Mouse (Mus musculus): Measurements from ENCODE around the gene Hrct1.

Gene Hrct1

GRCm38 (mm10) chr4:43726995-43727394 lies at the start of gene Hrct1:
TSS of gene Hrct1 (plus strand) at chr4:43727188.
- no peak for DNase-seq (ENCODE audit: low spot score in 2 of 2)

DNA sequence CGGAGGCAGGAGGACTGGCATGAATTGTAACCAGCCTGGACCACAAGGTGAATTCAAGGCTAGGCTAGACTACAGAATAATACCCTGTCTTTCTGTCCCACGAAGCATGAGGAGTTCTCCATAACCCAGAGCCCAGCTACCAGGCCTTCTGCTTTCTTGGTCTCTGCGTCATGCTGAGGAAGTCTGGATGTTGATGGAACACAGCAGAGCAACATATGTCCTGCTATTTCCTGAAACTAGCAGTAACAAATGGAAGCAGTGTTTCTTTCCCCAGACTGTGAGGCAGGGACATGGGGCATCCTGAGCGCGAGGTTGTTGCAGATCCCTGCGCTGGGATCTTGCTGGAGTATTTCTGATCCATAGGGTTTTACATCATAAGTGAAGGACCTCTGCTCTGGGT lies 48.4 kb upstream of the Hrct1 start:
- no peak for DNase-seq (ENCODE audit: low spot score in 2 of 2)

GRCm38 (mm10) chr4:43679416-43680043 lies 47.5 kb upstream of the Hrct1 start:
- no peak for DNase-seq (ENCODE audit: low spot score in 2 of 2)

DNA sequence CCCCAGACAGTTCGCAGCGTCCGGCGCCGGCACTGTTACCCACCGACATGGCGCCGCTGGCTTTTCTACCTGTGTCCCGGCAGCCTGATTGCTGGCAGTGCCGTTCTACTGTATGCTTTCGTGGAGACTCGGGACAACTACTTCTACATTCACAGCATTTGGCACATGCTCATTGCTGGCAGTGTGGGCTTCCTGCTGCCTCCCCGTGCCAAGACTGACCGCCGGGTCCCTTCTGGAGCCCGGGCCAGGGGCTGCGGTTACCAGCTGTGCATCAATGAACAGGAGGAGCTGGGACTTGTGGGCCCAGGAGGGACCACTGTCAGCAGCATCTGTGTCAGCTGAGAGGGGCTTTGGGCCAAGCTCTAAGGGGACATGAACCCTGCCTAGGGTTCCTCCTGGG lies 37.0 kb upstream of the Hrct1 start:
- DNase-seq (ENCODE audit: low spot score in 2 of 2) = no peak

GRCm38 (mm10) chr4:43691026-43691425 lies 36.0 kb upstream of the Hrct1 start:
- no peak for DNase-seq (ENCODE audit: low spot score in 2 of 2)

DNA sequence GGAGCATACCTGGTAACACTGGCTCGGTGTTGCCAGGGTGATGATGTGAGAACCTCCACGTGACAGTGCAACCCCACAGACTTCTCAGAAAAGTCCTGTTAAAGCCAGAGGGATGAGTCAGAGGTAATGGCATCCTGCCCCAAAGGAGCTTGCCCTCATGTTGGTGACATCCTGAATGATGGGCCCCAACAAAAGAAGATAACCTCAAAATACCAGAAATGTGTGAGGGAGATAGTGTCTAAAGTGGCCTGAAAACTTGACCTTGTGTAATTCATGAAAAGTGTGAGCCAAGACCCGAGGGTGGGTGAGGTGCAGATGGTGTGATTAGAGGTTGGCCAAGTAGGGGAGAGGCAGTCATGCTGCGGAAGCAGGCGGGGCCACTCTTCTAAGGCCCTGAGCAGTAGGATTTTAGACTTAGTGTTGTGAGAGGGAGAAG lies 33.2 kb upstream of the Hrct1 start:
- no peak for DNase-seq (ENCODE audit: low spot score in 2 of 2)

- DNase-seq (ENCODE audit: low spot score in 2 of 2) = no peak
Measured at GRCm38 (mm10) chr4:43694439-43695248, 32.3 kb upstream of the Hrct1 start.

GRCm38 (mm10) chr4:43695249-43695671 lies 31.7 kb upstream of the Hrct1 start:
- DNase-seq (ENCODE audit: low spot score in 2 of 2) = no peak

- DNase-seq (ENCODE audit: low spot score in 2 of 2) = no peak
Measured at GRCm38 (mm10) chr4:43696561-43696960, 30.4 kb upstream of the Hrct1 start.

GRCm38 (mm10) chr4:43700707-43701106 lies 26.3 kb upstream of the Hrct1 start, which contains the start of gene Olfr70:
TSS of gene Olfr70 (minus strand) at chr4:43700807.
- no peak for DNase-seq (ENCODE audit: low spot score in 2 of 2)

GRCm38 (mm10) chr4:43703439-43703838 lies 23.5 kb upstream of the Hrct1 start:
- no peak for DNase-seq (ENCODE audit: low spot score in 2 of 2)

DNA sequence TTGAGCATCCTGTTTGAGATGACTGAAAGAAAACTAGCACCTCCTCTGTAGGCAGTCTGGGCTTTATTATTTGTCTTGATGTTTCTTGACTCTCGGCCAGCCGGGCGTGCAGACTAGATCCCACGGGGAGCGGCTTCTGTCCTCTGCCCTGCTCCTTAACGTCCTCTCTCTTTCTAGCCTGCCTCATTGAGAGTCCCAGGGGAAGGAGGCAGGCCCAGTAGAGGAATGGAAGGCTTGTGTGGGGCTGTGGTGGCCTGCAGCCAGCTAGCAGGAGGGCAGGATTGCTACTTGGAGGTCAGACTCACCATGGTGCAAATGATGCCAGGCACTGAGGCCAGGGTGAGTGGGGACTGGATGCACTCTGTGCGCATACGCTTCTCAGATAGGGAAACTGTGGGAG lies 23.1 kb upstream of the Hrct1 start:
- no peak for DNase-seq (ENCODE audit: low spot score in 2 of 2)

- no peak for DNase-seq (ENCODE audit: low spot score in 2 of 2)
Measured at GRCm38 (mm10) chr4:43705991-43706390, 21.0 kb upstream of the Hrct1 start.

- no peak for DNase-seq (ENCODE audit: low spot score in 2 of 2)
Measured at GRCm38 (mm10) chr4:43709869-43710268, 17.1 kb upstream of the Hrct1 start, which contains the start of gene Olfr71. TSS of gene Olfr71 (minus strand) at chr4:43710255.

DNA sequence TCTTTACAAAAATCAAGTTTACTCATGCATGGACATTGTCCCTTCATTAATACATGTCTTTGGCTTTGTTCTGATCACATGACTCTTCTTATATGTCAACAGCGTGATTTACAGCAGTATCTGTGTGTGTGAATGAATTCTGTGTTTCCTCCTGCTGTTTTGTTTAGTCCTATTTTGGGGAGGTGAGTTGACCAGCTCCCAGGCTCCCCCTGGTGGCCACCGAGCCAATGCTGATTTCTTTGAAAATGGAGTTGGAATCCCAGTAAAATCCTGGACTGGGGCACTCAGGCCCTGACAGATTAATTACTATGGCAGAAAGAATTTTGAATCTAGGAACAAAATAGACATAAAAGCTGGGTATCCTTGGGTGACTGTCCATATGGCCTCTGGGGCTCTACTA lies 15.2 kb upstream of the Hrct1 start:
- DNase-seq (ENCODE audit: low spot score in 2 of 2) = peak; percentile 62 to 87

- DNase-seq (ENCODE audit: low spot score in 2 of 2) = no peak
Measured at GRCm38 (mm10) chr4:43713652-43714219, 13.3 kb upstream of the Hrct1 start.

DNA sequence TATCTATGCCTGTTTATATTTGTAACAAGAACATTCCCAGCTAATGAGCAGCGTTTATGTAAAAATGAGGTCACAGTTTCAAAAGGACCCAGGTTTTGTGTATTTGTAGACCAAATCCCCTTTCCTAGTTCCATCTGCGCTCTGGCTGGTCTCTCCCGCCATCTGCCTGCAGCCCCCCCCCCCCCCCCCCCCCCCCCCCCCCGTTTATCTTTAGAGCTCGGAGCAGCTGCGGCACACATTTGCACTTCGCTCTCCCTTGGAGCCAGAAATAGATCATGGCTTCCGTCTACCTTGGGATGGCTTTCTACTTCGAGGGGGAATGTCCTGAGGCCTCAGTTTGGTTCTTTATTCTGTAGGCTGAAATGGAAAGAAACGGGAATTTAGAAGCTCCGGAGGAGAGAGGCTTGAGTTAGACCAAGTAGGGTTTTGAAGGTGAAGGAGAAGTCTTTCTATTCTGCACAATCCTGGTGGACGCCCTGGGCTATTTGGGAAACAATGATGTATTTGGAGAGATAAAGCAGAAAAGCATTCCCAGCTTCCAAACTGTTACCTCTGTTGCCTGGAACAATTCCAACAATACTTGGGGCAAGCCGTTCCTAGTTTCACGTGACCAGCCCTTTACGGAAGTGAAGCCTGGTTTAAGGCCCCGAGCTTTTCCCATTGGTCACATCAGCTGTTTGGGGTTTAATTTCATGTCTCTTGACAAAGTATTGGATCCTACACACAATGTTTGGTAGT lies 6.3 kb upstream of the Hrct1 start:
- no peak for DNase-seq (ENCODE audit: low spot score in 2 of 2)

DNA sequence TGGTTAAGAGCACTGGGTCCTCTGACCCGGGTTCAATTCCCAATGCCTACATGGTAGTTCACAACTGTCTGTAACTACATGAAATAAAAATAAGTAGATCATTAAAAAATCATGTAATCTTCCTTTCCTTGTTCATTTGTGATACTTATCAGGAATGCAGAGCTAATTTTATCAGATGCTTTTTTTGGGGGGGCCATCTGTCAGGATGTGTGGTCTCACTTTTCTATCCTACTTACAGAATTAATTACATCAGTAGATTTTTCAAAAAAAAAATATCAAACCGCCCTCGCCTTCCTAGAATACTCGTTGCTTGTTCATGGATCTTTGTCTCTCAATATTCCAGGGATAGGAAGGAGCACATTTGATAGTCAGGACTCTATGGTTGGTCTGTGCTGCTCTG lies 4.8 kb upstream of the Hrct1 start:
- DNase-seq (ENCODE audit: low spot score in 2 of 2) = no peak

DNA sequence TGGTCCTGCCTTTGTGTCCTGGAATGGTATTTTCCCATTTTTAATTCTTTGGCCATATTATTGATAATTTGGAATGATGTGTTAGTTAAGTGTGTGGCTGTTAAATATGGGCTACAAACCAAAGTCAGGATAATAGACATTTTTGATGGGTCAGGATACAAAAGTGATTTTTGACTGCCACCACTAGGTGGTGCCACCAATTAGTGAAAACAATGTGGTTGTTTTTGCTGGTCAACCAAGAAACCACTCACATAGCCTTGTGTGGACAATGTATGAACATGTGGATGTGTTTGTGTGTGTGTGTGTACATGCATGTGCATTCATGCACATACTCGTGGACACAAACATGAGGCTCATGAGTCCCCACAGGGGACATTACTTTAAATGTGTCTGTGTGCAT lies 2.2 kb upstream of the Hrct1 start:
- peak in 1 of 2 experiments; percentile 45 for DNase-seq (ENCODE audit: low spot score in 2 of 2)

DNA sequence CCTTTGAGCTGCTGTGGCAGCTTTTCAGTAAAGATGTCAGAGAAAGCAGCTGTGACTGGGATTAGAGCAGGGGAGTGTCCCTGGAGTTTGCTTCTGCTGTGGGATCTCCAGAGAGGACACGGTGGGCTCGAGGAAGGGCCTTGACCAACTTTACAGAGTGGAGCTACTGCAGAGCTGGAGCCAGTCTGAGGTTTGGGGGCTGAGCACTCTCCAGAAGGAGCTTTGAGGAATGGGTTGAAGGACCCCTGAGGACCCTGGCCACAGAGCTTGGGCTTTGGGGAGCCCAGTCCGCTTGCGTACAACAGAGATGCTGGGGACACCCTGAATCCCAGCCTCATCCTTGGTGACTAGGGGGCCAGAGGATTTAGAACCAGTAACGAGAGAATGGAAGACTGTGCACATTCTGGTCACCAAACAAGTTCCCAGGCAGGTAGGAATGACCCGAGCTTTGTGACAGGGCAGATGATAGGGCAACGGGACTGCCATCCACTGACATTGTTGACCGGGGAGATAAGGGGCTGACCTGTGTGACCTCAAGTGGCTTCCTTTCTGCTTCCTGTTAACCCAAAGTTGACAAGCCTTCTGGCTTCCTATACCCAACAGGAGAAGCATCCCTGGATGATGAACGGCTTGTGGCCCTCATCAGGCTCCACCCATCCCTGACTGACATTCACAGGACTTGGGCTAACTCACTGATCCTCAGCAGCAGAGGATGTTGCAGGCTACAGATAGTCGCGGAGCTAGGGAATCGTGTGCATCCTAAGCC lies 577 bp upstream of the Hrct1 start:
- DNase-seq (ENCODE audit: low spot score in 2 of 2) = no peak

Measured in spleen, postnatal 10 days (tissue).